Mouse (Mus musculus): Measurements from ENCODE around the gene Gm11487.
"Not testable (repeated sequence)": the region's sequence is repeated elsewhere in the genome, so short reads cannot be mapped to it uniquely, and the experiment has no call there.

Gene Gm11487

DNA sequence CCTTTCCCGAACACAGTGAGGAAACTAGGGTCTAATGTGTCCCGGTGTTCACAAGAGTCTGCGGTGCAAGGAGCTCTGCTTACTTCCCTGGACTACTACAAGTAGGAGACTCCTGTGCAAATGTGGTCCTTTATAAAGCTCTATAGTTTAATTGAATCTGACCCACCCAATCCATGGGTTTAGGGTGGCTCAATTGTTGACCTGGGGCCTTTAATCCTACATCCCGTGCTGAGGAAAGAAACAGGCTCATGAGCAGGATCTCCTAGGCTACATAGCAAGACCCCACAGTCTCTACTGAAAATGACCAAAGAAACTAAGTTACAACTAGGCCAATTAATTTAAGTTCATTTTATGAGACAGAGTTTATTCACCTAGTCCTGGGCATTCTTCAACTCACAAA, at the start of gene Gm11487:
Gene Gm11487, minus strand, starts transcription at position 101 of the 400 bp plus-strand sequence.
- not testable (repeated sequence) for DNase-seq (ENCODE audit: low spot score in 2 of 2)

DNA sequence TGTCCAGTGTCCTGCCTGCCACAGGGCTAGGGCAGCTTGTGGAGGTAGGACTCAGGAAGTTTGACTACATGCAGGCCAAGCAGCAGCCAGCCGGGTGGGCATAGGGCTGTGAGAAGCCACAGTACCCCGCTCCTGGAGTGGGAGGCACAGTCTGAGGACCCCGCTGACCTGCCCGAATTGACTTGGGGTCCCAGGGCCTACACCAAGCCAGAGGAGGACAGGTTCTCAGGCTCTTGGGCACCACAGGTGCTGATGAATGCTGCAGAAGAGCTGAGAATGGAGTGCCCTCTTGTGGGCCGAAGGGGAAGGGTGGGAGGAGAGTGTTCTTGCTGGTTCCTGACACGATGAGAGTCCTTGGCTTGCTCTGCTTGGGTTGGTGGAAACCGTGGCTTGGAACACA, 39.8 kb upstream of the Gm11487 start:
- DNase-seq (ENCODE audit: low spot score in 2 of 2), result peak in 1 of 2 experiments; percentile 10

DNA sequence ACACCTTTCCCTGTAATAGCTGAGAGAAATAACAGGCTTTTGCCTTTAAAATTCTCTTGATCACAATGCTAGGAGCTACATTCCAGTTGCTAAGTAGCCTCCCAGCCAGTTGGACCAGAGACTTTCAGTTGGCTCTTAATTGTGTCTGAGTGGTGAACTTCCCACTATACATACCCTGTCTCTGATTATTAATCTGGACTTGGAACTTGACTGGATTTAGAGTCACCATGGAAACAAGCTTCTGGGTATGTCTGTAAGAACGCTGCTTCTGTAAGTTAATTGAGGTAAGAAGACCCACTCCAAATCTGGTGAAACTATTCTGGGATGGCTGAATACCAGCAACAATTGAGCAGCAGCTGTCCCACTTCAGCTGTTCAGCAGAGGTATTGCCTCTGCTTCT, 37.7 kb upstream of the Gm11487 start:
- no peak for DNase-seq (ENCODE audit: low spot score in 2 of 2)

DNA sequence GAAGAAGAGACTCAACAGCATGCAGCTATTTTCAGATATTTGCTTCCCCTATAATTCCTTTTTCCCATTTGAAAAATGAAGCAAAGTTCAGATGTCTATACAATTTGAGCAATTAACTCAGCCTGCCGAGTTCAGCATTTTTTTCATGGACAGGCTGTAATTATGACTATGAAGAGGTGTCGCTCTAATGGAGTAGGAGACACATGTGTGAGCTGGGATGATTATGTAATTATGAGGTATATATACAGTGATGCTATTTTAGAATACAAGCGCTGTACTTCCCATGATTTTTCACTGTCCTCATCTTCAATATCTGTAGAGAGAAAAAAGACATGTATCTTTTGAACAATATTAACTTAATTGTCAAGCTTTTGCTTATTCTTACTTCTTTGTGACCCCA, 21.0 kb upstream of the Gm11487 start:
- DNase-seq (ENCODE audit: low spot score in 2 of 2), result no peak

DNA sequence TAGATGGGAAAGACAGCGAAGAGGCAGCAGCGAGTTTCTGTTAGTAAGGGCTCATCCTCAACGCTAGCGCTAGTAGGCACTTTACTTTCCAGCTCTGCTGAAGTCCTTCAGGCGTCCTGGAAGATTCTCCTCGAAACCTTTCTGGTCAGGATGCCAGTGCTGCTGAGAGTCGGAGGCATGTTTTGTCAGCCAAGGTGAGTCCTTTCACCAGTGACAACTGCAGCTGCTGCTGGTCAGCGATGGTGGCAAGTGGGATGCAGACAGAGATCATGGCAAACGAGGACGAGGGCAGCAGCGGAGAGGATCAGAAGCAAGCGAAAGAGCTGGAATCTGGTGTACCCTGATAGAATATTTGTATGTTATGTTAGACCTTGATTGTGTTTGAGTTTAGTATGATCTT, 18.2 kb upstream of the Gm11487 start:
- DNase-seq (ENCODE audit: low spot score in 2 of 2), result no peak

DNA sequence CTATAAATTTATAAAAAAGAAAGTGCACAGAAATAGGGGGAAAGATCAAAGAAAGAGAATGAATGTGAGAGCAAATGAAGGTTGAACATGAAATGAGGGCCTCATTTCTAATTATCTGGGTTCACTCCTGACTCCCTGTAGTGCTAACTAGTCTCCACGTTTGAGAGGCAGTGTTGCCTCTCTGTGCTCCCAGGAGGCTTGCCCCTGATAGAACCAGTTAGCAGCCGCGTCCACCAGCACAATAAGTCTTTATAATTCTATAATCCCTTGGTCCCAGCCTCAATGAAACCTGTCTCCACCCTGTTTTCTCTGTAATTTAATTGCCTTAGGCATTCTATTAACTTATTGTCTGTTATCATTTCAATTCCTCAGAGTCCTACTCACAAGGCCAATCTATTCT, 38.3 kb downstream of the Gm11487 start:
- DNase-seq (ENCODE audit: low spot score in 2 of 2), result no peak
